Mouse (Mus musculus) limb, embryonic 11.5 days (tissue): Measurements from ENCODE around the gene Fzd5. TPM values are rescaled to one million over a fixed set of nuclear protein-coding genes. Genes with fewer than 3 reads are reported as not detected.

Experiments
- ATAC-seq: fragments of 200-750 bp; cut with Nextera tagmentation; 2 replicates; pipeline ENCODE4 v1.8.0; 2017; ENCODE audit warnings: low read depth; ENCODE audit not compliant: insufficient number of reproducible peaks, low FRiP score, low TSS enrichment
- DNase-seq: peaks from one replicate; pipeline ENCODE4 v3.0.0-alpha.2; 2015; ENCODE audit warnings: low spot score
- H3K27ac ChIP-seq: fragments of 300-500 bp; sonication (generic); replicated peaks from 2 replicates; pipeline ENCODE4 v1.5.1; 2014; ENCODE audit warnings: low read depth, mild to moderate bottlenecking, low read length
- H3K27me3 ChIP-seq: fragments of 300-500 bp; sonication (generic); 2 replicates; pipeline ENCODE4 v1.6.1; 2014; ENCODE audit warnings: mild to moderate bottlenecking, low read length, mixed read lengths; ENCODE audit not compliant: control insufficient read depth, insufficient read depth
- H3K36me3 ChIP-seq: fragments of 300-500 bp; sonication (generic); 2 replicates; pipeline ENCODE4 v1.6.1; 2014; ENCODE audit warnings: mild to moderate bottlenecking, low read length, moderate library complexity, mixed read lengths; ENCODE audit not compliant: control insufficient read depth, insufficient read depth
- H3K4me1 ChIP-seq: fragments of 300-500 bp; sonication (generic); 2 replicates; pipeline ENCODE4 v1.6.1; 2014; ENCODE audit warnings: low read length, mixed read lengths; ENCODE audit not compliant: control insufficient read depth, insufficient read depth
- H3K4me2 ChIP-seq: fragments of 300-500 bp; sonication (generic); 2 replicates; pipeline ENCODE4 v1.6.1; 2014; ENCODE audit warnings: low read depth, mild to moderate bottlenecking, moderate library complexity; ENCODE audit not compliant: severe bottlenecking
- H3K4me3 ChIP-seq: fragments of 300-500 bp; sonication (generic); 2 replicates; pipeline ENCODE4 v1.5.1; 2014; ENCODE audit warnings: low read depth, low read length
- H3K9ac ChIP-seq: fragments of 300-500 bp; sonication (generic); 2 replicates; pipeline ENCODE4 v1.6.1; 2014; ENCODE audit warnings: mild to moderate bottlenecking, low read length
- H3K9me3 ChIP-seq: fragments of 300-500 bp; sonication (generic); 2 replicates; pipeline ENCODE4 v1.6.1; 2016; ENCODE audit warnings: low read length; ENCODE audit not compliant: control insufficient read depth
- WGBS: fragments of 180-500 bp; shearing (Covaris S2); extraction: QIAGEN DNeasy Blood & Tissue Kit; methylation state at CpG from one replicate; pipeline ENCODE4 v1.1.7; 2014; 5-methylcytosine and 5-hydroxymethylcytosine counted together
- polyA plus RNA-seq: library from polyadenylated mRNA; unstranded; fragments of >200 nt; fragmentation: Nextera tagmentation; extraction: Ambion mirVana; gene quantifications from 2 replicates; pipeline ENCODE4 v1.2.1, GENCODE M21; 2014

The Fzd5 gene
- polyA plus RNA-seq, 1 experiment from 2014 or later: 0.73 TPM

DNA sequence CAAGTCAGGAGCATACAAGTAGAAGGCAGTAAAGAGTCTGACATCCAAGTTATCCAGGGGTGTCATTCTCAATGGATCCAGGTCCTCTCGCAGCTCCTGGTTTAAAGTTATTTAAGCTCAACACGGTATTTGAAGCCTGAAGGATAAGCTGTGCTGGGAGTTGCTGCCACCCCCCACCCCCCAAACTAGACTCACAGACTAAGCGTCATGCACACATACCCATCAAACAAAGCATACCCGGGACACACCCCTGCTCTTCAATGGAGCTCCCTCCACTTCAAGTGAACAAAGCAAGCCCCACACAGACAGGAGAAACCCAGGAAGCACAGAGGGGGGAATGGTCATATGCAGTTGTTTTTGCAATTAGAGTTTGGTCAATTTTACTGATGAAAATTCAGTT lies 7.5 kb downstream of the Fzd5 start:
- no peak overlapping the region for H3K9ac ChIP-seq
- H3K9me3 ChIP-seq: no peaks in the 10 kb centered on the region
- DNase-seq (no peak), ATAC-seq (no peak)
- 84% methylated on average over 4 of the region's 4 CpGs for WGBS
- H3K36me3 ChIP-seq: no peaks in the 10 kb centered on the region
- H3K4me3 ChIP-seq: no peak overlapping the region
- H3K4me2 ChIP-seq: no peak overlapping the region
- H3K4me1 ChIP-seq: peaks cover 3% of the 10 kb centered on the region
- H3K27me3 ChIP-seq: peaks cover 30% of the 10 kb centered on the region
- no peak overlapping the region for H3K27ac ChIP-seq

DNA sequence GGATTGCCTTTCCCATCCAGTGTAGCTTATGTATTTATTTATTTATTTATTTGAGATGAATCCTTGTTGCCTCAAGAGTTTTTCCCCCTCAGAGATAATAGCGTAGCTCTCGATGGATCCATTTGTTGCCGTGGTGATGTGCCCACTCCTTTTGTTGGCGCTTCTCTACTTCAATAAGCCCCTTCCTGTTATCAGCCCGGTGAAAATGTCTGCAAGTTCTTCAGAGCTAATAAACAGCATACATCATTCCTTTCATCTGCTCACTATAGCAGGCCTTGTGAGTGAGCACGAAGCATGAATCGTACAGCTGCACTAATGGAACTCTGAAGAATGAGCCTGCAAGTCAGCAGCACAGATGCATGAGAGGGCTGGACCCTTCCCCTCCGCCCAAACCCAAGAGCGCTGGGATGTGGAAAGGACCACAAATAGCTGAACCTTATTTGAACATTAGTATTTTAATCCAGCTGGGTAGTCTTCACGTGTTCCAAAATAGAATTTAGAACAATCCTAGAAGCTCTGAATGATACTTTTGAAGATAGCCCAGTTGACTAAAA lies 16.4 kb downstream of the Fzd5 start:
- no peaks in the 10 kb centered on the region; the same call in 1 of the 2 replicates for H3K36me3 ChIP-seq

DNA sequence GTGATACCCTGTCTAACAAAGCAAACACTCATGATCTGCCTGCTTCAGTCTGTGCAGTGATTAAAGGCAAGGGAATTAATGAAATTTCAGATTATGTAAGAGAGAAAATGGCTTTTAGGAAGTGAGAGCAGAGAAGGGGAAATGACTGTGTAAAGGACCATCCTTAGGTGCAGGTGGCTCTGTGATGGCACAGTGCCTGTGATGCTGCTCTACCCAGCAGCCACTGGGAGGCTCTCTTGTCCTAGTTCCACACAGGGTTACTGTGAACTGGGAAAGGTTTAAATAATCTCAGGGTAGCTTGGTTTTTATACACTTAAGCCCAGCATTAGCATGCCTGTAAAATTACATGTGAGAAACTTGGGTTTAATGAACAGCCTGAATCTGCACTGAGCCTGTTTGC lies 20.0 kb downstream of the Fzd5 start:
- Histone ChIP-seq H3K27me3 (no peaks in the 10 kb centered on the region), H3K36me3 (no peaks in the 10 kb centered on the region; the same call in 1 of the 2 replicates), H3K4me2 (no peak overlapping the region), H3K27ac (no peak overlapping the region), H3K4me1 (no peaks in the 10 kb centered on the region), H3K9ac (no peak overlapping the region), H3K9me3 (no peaks in the 10 kb centered on the region), H3K4me3 (no peak overlapping the region)
- ATAC-seq: no peak
- no peak for DNase-seq

More for the DNA sequence above, 16.4 kb downstream of the Fzd5 start:
- Histone ChIP-seq H3K27me3 (no peaks in the 10 kb centered on the region), H3K4me3 (no peak overlapping the region), H3K9ac (no peak overlapping the region), H3K27ac (no peak overlapping the region), H3K9me3 (no peaks in the 10 kb centered on the region), H3K4me1 (no peaks in the 10 kb centered on the region), H3K4me2 (no peak overlapping the region)
- DNase-seq (no peak), ATAC-seq (no peak)
- 89% methylated on average over 10 of the region's 10 CpGs for WGBS

DNA sequence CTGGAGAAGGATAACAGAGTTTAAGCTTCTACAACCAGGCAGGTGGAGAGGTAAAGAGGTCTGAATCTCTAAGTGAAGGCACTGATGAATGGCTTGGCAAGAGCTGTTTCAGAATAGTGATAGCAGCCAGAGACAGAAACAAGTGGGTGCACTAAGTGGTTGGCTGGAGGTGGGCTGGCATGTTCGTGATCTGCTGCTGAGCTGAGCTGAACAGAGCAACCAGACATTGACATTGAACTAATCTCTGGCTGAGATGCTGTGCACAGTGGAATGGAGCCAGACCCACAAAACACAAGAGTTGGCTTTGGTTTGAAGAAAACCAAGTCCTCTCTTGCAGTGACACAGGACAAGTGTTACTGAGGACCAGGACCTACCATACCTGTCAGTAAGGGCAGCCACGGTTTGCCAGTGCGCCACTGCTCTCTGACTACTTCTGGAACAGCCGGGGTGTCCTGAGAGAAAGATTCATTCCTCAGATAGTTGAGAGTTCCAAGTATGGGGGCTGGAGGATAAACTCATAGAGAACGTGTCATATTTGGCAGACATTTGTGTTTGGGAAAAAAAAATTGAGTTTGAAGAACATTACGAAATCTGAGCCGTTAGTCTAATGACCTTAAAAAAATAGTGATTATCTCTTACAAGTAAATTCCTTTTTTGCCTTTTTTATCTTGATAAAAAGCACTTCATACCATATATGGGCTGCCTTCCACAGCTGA lies 20.8 kb downstream of the Fzd5 start:
- no peak for ATAC-seq
- Histone ChIP-seq H3K36me3 (no peaks in the 10 kb centered on the region; the same call in 1 of the 2 replicates), H3K27me3 (no peaks in the 10 kb centered on the region), H3K4me1 (no peaks in the 10 kb centered on the region), H3K27ac (no peak overlapping the region), H3K9me3 (no peaks in the 10 kb centered on the region), H3K4me2 (no peak overlapping the region), H3K4me3 (no peak overlapping the region), H3K9ac (no peak overlapping the region)
- DNase-seq: no peak
- 94% methylated on average over 7 of the region's 7 CpGs for WGBS

DNA sequence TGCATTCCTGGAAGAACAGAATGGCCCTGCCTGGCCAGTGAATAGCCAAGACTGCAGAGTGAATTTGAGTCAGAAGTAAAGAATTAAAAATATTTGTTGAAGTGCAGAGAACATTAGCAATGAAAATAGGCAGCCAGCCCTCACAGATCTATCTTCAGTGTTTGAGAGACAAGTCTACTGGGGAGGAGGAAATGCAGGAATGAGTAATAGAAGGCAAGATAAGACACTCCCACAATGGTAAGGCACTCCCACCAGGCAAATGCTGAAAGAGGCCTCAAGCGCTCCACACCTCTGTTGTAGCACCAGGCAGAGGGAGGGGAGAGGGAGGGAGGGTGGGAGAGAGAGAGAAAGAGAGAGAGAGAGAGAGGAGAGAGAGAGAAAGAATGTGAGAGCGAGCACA lies 22.1 kb downstream of the Fzd5 start:
- Histone ChIP-seq H3K9me3 (no peaks in the 10 kb centered on the region), H3K9ac (no peak overlapping the region), H3K4me2 (no peak overlapping the region), H3K4me1 (no peaks in the 10 kb centered on the region), H3K4me3 (no peak overlapping the region), H3K27me3 (no peaks in the 10 kb centered on the region), H3K27ac (no peak overlapping the region), H3K36me3 (no peaks in the 10 kb centered on the region; the same call in 1 of the 2 replicates)
- WGBS: 81% methylated on average over 2 of the region's 2 CpGs
- DNase-seq (no peak), ATAC-seq (no peak)

DNA sequence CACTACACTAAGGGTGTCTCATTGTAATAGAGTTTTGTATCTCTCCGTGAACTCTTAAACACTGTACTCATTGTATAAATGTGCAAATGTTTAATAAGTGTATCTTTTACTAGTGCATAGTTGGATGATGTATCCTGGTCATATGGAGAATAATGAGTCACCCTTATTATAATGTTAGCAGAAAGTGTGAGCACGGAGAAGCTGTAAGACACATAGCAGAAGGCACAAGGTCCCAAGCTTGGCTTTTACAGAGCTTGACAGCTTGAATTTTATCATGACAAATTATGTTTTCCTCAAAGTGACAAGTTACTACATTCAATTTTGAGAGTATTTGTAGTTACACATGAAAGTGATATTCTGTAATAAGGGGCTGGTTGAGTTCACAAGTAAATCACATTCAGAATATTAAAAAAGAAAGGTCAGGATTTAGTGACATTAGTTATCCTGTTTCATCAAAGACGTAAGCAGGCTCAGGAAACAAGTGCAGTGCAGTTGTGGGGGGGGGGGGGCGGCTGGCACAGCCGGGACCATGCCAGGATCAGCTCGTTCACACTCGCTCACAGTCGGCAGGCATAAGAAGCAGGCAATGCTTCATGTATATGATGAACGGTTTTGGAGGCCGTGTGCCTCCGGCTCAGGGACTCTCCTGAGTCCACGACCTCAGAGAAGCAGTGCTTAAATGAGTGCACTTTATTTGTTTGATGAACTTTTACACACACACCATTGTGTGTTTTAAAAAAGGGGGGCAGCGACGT lies 25.4 kb downstream of the Fzd5 start:
- Histone ChIP-seq H3K27ac (no peak overlapping the region), H3K4me3 (no peak overlapping the region), H3K36me3 (no peaks in the 10 kb centered on the region), H3K4me1 (no peaks in the 10 kb centered on the region), H3K9ac (no peak overlapping the region), H3K9me3 (no peaks in the 10 kb centered on the region), H3K27me3 (no peaks in the 10 kb centered on the region), H3K4me2 (no peak overlapping the region)
- 83% methylated on average over 14 of the region's 14 CpGs for WGBS
- DNase-seq (no peak), ATAC-seq (no peak)

DNA sequence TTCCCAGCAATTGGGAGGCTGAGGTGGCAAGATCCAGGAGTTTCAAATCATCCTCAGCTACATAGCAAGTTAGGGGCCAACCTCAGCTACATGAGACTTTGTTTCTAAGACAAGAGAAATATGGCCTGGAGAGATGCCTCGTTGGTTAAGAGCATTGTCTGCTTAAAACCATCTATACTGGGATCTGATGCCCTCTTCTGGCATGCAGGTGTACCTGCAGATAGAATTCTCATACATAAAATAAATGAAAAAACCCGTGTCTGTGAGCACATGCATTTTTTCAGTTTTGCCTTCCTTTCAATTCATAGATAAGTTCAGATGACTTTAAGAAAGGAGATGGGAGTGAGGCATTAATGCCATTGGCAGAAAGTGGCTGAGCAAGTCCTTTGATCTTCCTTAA lies 27.7 kb downstream of the Fzd5 start:
- Histone ChIP-seq H3K27me3 (no peaks in the 10 kb centered on the region), H3K9ac (no peak overlapping the region), H3K4me3 (no peak overlapping the region), H3K36me3 (no peaks in the 10 kb centered on the region), H3K27ac (no peak overlapping the region), H3K4me1 (no peaks in the 10 kb centered on the region), H3K9me3 (no peaks in the 10 kb centered on the region), H3K4me2 (no peak overlapping the region)
- DNase-seq (no peak), ATAC-seq (no peak)
- 24% methylated on average over 2 of the region's 2 CpGs for WGBS

DNA sequence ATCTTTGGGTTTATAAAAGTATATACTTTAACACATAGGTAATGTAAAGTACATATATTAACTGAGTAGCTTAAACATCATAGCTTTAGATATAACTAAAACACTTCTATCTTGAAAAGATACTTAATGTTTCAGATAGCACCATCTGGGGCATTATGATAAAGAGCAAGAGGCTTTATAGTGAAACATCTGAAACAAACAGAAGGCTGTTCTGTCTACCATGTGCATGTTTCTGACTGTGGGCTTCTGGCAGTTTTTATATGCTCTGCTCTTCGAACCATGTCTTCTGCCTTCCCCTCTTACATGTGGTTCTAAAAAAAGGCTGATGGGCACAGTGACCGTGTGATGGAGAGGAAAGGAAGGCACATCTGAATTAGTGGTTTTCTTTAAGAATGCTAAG lies 30.9 kb downstream of the Fzd5 start:
- Histone ChIP-seq H3K4me2 (no peak overlapping the region), H3K9ac (no peak overlapping the region), H3K36me3 (no peaks in the 10 kb centered on the region), H3K9me3 (no peaks in the 10 kb centered on the region), H3K4me1 (no peaks in the 10 kb centered on the region), H3K4me3 (no peak overlapping the region), H3K27ac (no peak overlapping the region), H3K27me3 (no peaks in the 10 kb centered on the region)
- 93% methylated on average over 2 of the region's 2 CpGs for WGBS
- ATAC-seq (no peak), DNase-seq (no peak)
